Mouse (Mus musculus) lung, embryonic 16.5 days (tissue): ENCODE data around the gene Ostn. TPM values are rescaled to one million over a fixed set of nuclear protein-coding genes. Genes with fewer than 3 reads are reported as not detected.

ENCODE experiments used
- ATAC-seq: fragments of 200-750 bp; cut with Nextera tagmentation; 2 replicates; pipeline ENCODE4 v1.8.0; 2017; ENCODE audit warnings: low read depth, mild to moderate bottlenecking, moderate library complexity
- H3K27ac ChIP-seq: fragments of 300-500 bp; sonication (generic); 2 replicates; pipeline ENCODE4 v1.5.1; 2014; ENCODE audit warnings: mild to moderate bottlenecking, control low read depth, low read length
- H3K27me3 ChIP-seq: fragments of 300-500 bp; sonication (generic); 2 replicates; pipeline ENCODE4 v1.6.1; 2014; ENCODE audit warnings: low read depth, low read length, mixed read lengths; ENCODE audit not compliant: control insufficient read depth, insufficient read depth
- H3K36me3 ChIP-seq: fragments of 300-500 bp; sonication (generic); 2 replicates; pipeline ENCODE4 v1.6.1; 2014; ENCODE audit warnings: low read length; ENCODE audit not compliant: control insufficient read depth, insufficient read depth
- H3K4me1 ChIP-seq: fragments of 300-500 bp; sonication (generic); replicated peaks from 2 replicates; pipeline ENCODE4 v1.6.1; 2014; ENCODE audit warnings: low read length, mixed read lengths; ENCODE audit not compliant: control insufficient read depth, insufficient read depth
- H3K4me2 ChIP-seq: fragments of 300-500 bp; sonication (generic); 2 replicates; pipeline ENCODE4 v1.6.1; 2014; ENCODE audit warnings: low read depth, low read length, control low read depth
- H3K4me3 ChIP-seq: fragments of 300-500 bp; sonication (generic); 2 replicates; pipeline ENCODE4 v1.5.1; 2014; ENCODE audit warnings: mild to moderate bottlenecking, low read length, control low read depth
- H3K9ac ChIP-seq: fragments of 300-500 bp; sonication (generic); 2 replicates; pipeline ENCODE4 v1.6.1; 2014; ENCODE audit warnings: low read length, control low read depth
- H3K9me3 ChIP-seq: fragments of 300-500 bp; sonication (generic); 2 replicates; pipeline ENCODE4 v1.6.1; 2016; ENCODE audit warnings: low read length; ENCODE audit not compliant: control insufficient read depth
- WGBS: fragments of 180-500 bp; shearing (Covaris S2); extraction: QIAGEN DNeasy Blood & Tissue Kit; methylation state at CpG from one replicate; pipeline ENCODE4 v1.1.7; 2014; 5-methylcytosine and 5-hydroxymethylcytosine counted together
- polyA plus RNA-seq: library from polyadenylated mRNA; unstranded; fragments of >200 nt; fragmentation: Nextera tagmentation; extraction: Ambion mirVana; gene quantifications from 2 replicates; pipeline ENCODE4 v1.2.1, GENCODE M21; 2015

The Ostn gene
- polyA plus RNA-seq, 1 experiment from 2014 or later: 0.83 TPM

DNA sequence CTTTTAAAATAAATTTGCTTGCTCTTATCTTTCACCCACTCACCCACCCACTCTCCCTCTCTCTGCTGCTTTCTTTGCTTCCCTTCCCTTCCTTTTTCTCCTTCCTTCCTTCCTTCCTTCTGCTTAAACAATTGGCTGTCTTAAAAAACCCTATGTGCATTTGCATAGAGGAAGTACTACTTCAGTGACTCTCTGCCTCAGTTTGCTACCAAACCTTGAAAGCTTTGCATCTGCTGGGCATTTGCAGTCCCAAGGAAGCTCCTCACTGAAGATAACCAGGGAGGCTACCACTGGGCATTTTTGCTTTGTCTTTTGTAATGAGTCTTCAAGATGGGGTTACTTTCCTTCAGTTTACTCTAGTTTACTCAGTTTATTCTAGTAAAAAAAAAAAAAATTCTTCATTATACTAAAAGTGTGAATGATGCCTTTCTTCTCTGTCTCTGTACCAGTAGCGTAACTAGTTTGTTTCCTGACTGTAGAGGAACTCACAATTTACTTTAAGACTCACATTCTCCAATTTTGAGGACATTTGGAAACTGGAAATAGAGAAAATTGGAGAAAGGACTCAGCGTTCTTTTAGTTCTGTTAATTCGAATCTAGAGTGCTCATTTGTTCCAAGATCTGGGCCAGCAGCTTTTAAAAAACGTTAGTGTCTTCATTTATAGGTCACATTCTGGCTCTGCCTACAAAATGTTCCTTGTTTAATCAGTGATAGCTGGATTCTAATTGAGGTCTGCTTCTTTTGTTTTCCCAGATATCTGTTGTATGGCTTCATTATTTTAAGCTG lies 88.2 kb downstream of the Ostn start:
- WGBS: 86% methylated on average over 4 of the region's 4 CpGs
- Histone ChIP-seq H3K27me3 (no peaks in the 10 kb centered on the region), H3K36me3 (no peaks in the 10 kb centered on the region; the same call in 1 of the 2 replicates), H3K4me1 (peaks cover 7% of the 10 kb centered on the region), H3K9ac (no peak overlapping the region), H3K27ac (no peak overlapping the region), H3K9me3 (0 out of 2 replicates have a peak, but pooled peaks cover 3% of the 10 kb centered on the region), H3K4me3 (no peak overlapping the region), H3K4me2 (no peak overlapping the region)
- ATAC-seq: no peak

DNA sequence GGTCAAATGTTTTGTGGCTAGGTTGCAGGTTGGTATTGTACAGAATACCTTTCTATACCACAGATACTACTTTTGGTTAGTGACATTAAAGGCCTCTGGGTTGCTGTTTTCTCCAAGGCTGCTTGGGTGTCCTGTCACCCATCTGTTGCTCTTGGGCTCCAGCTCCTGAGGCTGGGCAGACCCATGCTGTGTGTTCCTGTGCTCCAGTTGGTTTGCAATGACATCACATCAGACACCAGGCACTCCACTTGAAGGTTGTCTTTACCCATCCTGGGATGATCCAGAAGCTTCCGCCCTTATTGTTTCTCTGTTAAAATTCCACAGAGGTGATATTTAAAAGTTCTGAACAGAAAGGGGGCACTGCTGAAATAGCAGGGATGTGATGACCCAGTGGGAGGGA lies 89.7 kb downstream of the Ostn start:
- Histone ChIP-seq H3K36me3 (no peaks in the 10 kb centered on the region; the same call in 1 of the 2 replicates), H3K4me2 (no peak overlapping the region), H3K27ac (no peak overlapping the region), H3K4me3 (no peak overlapping the region), H3K9me3 (0 out of 2 replicates have a peak, but pooled peaks cover 3% of the 10 kb centered on the region), H3K9ac (no peak overlapping the region), H3K27me3 (no peaks in the 10 kb centered on the region), H3K4me1 (no peaks in the 10 kb centered on the region; the same call in 1 of the 2 replicates)
- no peak for ATAC-seq
- 93% methylated on average over 1 of the region's 1 CpGs for WGBS

DNA sequence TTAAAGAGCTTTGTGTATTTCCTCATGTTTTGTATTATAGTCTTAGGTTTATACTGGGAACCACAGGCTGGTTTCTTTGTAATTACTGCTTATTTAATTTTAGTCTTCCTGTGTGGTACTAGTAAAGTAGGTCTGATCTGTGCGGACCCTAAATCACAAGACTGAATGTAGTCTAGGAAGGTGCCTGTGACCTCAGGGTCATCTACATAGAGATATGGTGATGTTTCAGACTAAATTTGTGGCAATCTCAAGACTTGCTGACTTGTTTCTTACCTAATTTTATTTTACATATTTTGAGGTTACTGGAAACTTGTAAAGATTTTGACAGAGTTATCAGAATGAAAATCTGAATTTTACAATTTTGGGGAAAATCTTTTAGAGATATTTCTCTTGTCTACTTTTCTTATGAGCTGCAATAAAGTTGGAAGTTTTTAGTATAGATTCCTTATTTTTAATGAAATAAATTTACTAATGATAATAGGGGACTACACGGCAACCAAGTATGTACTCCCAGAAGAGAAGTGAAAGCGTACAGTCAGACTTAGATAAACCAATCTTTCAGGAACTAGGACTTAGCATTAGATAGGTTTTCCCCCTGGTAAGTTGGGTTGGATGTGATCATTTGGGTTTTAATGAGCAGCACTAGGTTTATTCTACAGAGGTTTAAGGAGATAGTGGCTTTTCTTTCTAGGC lies 91.9 kb downstream of the Ostn start:
- WGBS: 90% methylated on average over 3 of the region's 3 CpGs
- no peaks in the 10 kb centered on the region for H3K27me3 ChIP-seq

DNA sequence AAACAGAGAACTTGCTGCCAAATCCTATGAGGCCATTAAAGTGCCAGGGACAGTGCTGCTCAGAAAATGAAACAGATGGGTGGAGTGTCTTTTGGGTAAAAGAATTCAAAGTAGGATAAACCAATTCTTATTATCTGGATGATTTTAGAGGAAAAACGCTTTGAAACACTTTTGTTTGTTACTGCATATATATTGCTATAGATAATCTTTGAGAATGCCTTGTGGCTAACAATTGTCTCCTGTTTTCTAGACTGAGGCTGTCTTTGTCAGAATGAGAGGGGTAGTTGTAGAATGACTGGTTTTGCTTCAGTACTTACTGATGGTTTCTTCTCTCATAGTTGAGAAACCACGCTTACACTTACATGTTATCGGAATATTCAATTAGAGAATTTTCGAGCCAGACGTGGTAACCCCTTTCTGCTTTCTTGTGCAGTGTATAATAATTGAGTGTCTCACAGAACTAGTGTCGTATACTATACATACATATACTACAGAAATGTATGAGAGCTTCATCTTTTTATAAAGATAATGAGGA lies 92.5 kb downstream of the Ostn start:
- no peaks in the 10 kb centered on the region for H3K27me3 ChIP-seq
- H3K4me3 ChIP-seq: no peak overlapping the region
- ATAC-seq: no peak
- no peaks in the 10 kb centered on the region; the same call in 1 of the 2 replicates for H3K36me3 ChIP-seq
- H3K9ac ChIP-seq: no peak overlapping the region
- no peak overlapping the region for H3K4me2 ChIP-seq
- H3K27ac ChIP-seq: no peak overlapping the region
- H3K9me3 ChIP-seq: 0 out of 2 replicates have a peak, but pooled peaks cover 3% of the 10 kb centered on the region
- H3K4me1 ChIP-seq: no peaks in the 10 kb centered on the region; the same call in 1 of the 2 replicates
- WGBS: 90% methylated on average over 6 of the region's 6 CpGs

More for the DNA sequence above, 91.9 kb downstream of the Ostn start:
- H3K36me3 ChIP-seq: no peaks in the 10 kb centered on the region; the same call in 1 of the 2 replicates
- H3K4me2 ChIP-seq: no peak overlapping the region
- H3K9me3 ChIP-seq: 0 out of 2 replicates have a peak, but pooled peaks cover 3% of the 10 kb centered on the region
- no peaks in the 10 kb centered on the region; the same call in 1 of the 2 replicates for H3K4me1 ChIP-seq
- no peak overlapping the region for H3K27ac ChIP-seq
- H3K4me3 ChIP-seq: no peak overlapping the region
- H3K9ac ChIP-seq: no peak overlapping the region
- ATAC-seq: no peak

Other genes starting within 250 kb of the Ostn start
- 0.25 and 0.62 TPM in 2 replicates for gene Uts2b, start 62.8 kb downstream of the Ostn start, polyA plus RNA-seq
- 38.9 and 41.6 TPM in 2 replicates for gene Ccdc50, start 81.4 kb downstream of the Ostn start, polyA plus RNA-seq